In the genomic region with DNA sequence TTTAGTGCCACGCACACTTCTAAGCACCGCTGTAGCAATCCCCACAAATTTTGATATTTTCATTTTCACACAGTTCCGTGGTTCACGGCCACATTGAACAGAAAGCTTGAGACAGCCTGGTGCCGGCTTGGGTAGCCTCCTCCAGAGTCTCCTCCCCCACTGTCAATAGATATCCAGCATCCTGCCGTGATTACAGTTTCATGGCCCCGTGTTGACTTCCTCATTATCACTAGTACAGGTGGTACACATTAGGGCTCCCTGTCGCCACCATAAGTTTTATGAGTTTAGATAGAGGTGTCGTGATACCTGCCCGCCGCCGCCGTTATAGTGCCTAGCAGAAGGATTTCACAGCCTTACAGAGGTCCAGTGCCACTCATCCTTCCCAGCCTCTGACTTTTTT, we compare ENCODE assay signal across 22 mouse cellular contexts. TPM values are rescaled to one million over a fixed set of nuclear protein-coding genes. Genes with fewer than 3 reads are reported as not detected.
DNase-seq lines count a peak whose midpoint lies in the region; ATAC-seq lines count a peak whose summit lies in the region.
"Had no signal": no experiment of that assay in that cellular context is flagged by ENCODE, and none has a peak within 500 bp of the region (broad histone marks: within the 10 kb centered on the region; RNA-seq: fewer than 3 reads in every experiment).

No protein-coding gene starts in this region.

- WGBS in kidney, embryonic 16.5 days = 50% methylated on average over 13 of the region's 13 CpGs
- 60% methylated on average over 13 of the region's 13 CpGs for WGBS in intestine, embryonic 15.5 days
- WGBS in intestine, embryonic 16.5 days = 68% methylated on average over 13 of the region's 13 CpGs
- WGBS in hindbrain, embryonic 16.5 days = 89% methylated on average over 13 of the region's 13 CpGs

- peak overlapping the region; percentile 67 for H3K27ac ChIP-seq in kidney, embryonic 16.5 days (ENCODE audit: low read length)
- no peak overlapping the region for H3K27ac ChIP-seq in intestine, embryonic 15.5 days
- no peak overlapping the region for H3K27ac ChIP-seq in intestine, embryonic 16.5 days (ENCODE audit: low read length)
- no peak overlapping the region for H3K27ac ChIP-seq in hindbrain, embryonic 16.5 days (ENCODE audit: low read depth, low read length)
- H3K27ac ChIP-seq: embryonic facial prominence, embryonic 13.5 days; embryonic facial prominence, embryonic 15.5 days; forebrain, embryonic 10.5 days; forebrain, embryonic 12.5 days had no signal

- H3K4me2 ChIP-seq in kidney, embryonic 16.5 days (replicated peaks; ENCODE audit: low read depth, low read length) = no peak overlapping the region
- no peak overlapping the region for H3K4me2 ChIP-seq in intestine, embryonic 15.5 days (replicated peaks)
- no peak overlapping the region for H3K4me2 ChIP-seq in intestine, embryonic 16.5 days (ENCODE audit: low read depth, low read length)
- H3K4me2 ChIP-seq in hindbrain, embryonic 16.5 days (ENCODE audit: low read length) = no peak overlapping the region
- H3K4me2 ChIP-seq: embryonic facial prominence, embryonic 13.5 days; embryonic facial prominence, embryonic 15.5 days; forebrain, embryonic 12.5 days had no signal

- no peak overlapping the region for H3K4me3 ChIP-seq in kidney, embryonic 16.5 days (ENCODE audit: low read length)
- H3K4me3 ChIP-seq in intestine, embryonic 15.5 days (replicated peaks) = no peak overlapping the region
- no peak overlapping the region for H3K4me3 ChIP-seq in intestine, embryonic 16.5 days (ENCODE audit: low read length)
- no peak overlapping the region for H3K4me3 ChIP-seq in hindbrain, embryonic 16.5 days (ENCODE audit: low read length)
- H3K4me3 ChIP-seq: embryonic facial prominence, embryonic 13.5 days; embryonic facial prominence, embryonic 15.5 days; erythroblast, embryonic 14.5 days; forebrain, embryonic 10.5 days; forebrain, embryonic 12.5 days had no signal

- H3K27me3 ChIP-seq in kidney, embryonic 16.5 days (ENCODE audit: insufficient read depth, low read length) = no peaks in the 10 kb centered on the region
- no peaks in the 10 kb centered on the region for H3K27me3 ChIP-seq in intestine, embryonic 15.5 days (replicated peaks)
- H3K27me3 ChIP-seq in intestine, embryonic 16.5 days (replicated peaks; ENCODE audit: control insufficient read depth, insufficient read depth, low read length) = no peaks in the 10 kb centered on the region
- no peaks in the 10 kb centered on the region for H3K27me3 ChIP-seq in hindbrain, embryonic 16.5 days (replicated peaks; ENCODE audit: control insufficient read depth, insufficient read depth, low read length)
- H3K27me3 ChIP-seq: embryonic facial prominence, embryonic 13.5 days; embryonic facial prominence, embryonic 15.5 days; forebrain, embryonic 12.5 days had no signal

- DNase-seq in kidney, postnatal 4 days = no peak
- no peak for DNase-seq in right cerebral cortex, postnatal 14 days
- DNase-seq: adrenal gland, adult 2 months; adrenal gland, postnatal 10 days; adrenal gland, postnatal 25 days; cerebellum, adult 11 months; cerebellum, adult 18-20 months; cerebellum, adult 8-10 months; cerebellum, adult 9-11 months; cerebellum, postnatal 14 days; cerebellum, postnatal 36 days; embryo, embryonic 11 days had no signal

- H3K4me1 ChIP-seq in kidney, embryonic 16.5 days (ENCODE audit: insufficient read depth, low read length) = peaks cover 60% of the 10 kb centered on the region
- H3K4me1 ChIP-seq in intestine, embryonic 15.5 days (replicated peaks) = peaks cover 32% of the 10 kb centered on the region
- peaks cover 35% of the 10 kb centered on the region for H3K4me1 ChIP-seq in intestine, embryonic 16.5 days (ENCODE audit: control insufficient read depth, insufficient read depth, low read length)
- peaks cover 6% of the 10 kb centered on the region; the same call in 1 of the 2 replicates for H3K4me1 ChIP-seq in hindbrain, embryonic 16.5 days (ENCODE audit: control insufficient read depth, insufficient read depth, low read depth, low read length)

- no peaks in the 10 kb centered on the region for H3K36me3 ChIP-seq in kidney, embryonic 16.5 days (ENCODE audit: insufficient read depth, low read length)
- H3K36me3 ChIP-seq in intestine, embryonic 15.5 days = 0 out of 2 replicates have a peak, but pooled peaks cover 3% of the 10 kb centered on the region
- no peaks in the 10 kb centered on the region for H3K36me3 ChIP-seq in intestine, embryonic 16.5 days (ENCODE audit: control insufficient read depth, insufficient read depth, low read length)
- H3K36me3 ChIP-seq in hindbrain, embryonic 16.5 days (ENCODE audit: control insufficient read depth, insufficient read depth, low read length) = no peaks in the 10 kb centered on the region
- H3K36me3 ChIP-seq: embryonic facial prominence, embryonic 15.5 days; forebrain, embryonic 10.5 days; forebrain, embryonic 12.5 days had no signal

- no peak for ATAC-seq in kidney, embryonic 16.5 days (ENCODE audit: low FRiP score, low TSS enrichment)
- ATAC-seq in intestine, embryonic 15.5 days = peak; percentile 48
- ATAC-seq in intestine, embryonic 16.5 days = peak; percentile 64
- ATAC-seq in hindbrain, embryonic 16.5 days = no peak
- ATAC-seq: forebrain, embryonic 14.5 days had no signal

- H3K9me3 ChIP-seq in kidney, embryonic 16.5 days (ENCODE audit: low read length) = no peaks in the 10 kb centered on the region
- H3K9me3 ChIP-seq in intestine, embryonic 15.5 days = no peaks in the 10 kb centered on the region
- H3K9me3 ChIP-seq in intestine, embryonic 16.5 days (ENCODE audit: control insufficient read depth, low read length) = no peaks in the 10 kb centered on the region
- H3K9me3 ChIP-seq in hindbrain, embryonic 16.5 days (ENCODE audit: control insufficient read depth, low read length) = no peaks in the 10 kb centered on the region
- H3K9me3 ChIP-seq: embryonic facial prominence, embryonic 13.5 days; embryonic facial prominence, embryonic 15.5 days; forebrain, embryonic 10.5 days; forebrain, embryonic 12.5 days had no signal

- no peak overlapping the region for H3K9ac ChIP-seq in kidney, embryonic 16.5 days (replicated peaks; ENCODE audit: low read length)
- H3K9ac ChIP-seq in intestine, embryonic 15.5 days = no peak overlapping the region
- no peak overlapping the region for H3K9ac ChIP-seq in intestine, embryonic 16.5 days (ENCODE audit: low read depth, low read length)
- H3K9ac ChIP-seq in hindbrain, embryonic 16.5 days (ENCODE audit: low read depth, low read length) = no peak overlapping the region
- H3K9ac ChIP-seq: embryonic facial prominence, embryonic 13.5 days; embryonic facial prominence, embryonic 15.5 days; forebrain, embryonic 12.5 days had no signal

RNA-seq across cellular contexts. Expression of a gene that starts 8.8 kb away (rescaled TPM):
- polyA plus RNA-seq in kidney, embryonic 16.5 days (2015; fragmentation: Nextera tagmentation; extraction: Ambion mirVana) = 27.5 and 30.7 TPM in 2 replicates
- polyA plus RNA-seq in intestine, embryonic 15.5 days (2015; fragmentation: Nextera tagmentation; extraction: Ambion mirVana) = 16.9 and 18.4 TPM in 2 replicates
- polyA plus RNA-seq in intestine, embryonic 16.5 days (2015; fragmentation: Nextera tagmentation; extraction: Ambion mirVana) = 17.6 and 18.8 TPM in 2 replicates
- 8.1 and 9.2 TPM in 2 replicates for polyA plus RNA-seq in hindbrain, embryonic 16.5 days (2015; fragmentation: Nextera tagmentation; extraction: Ambion mirVana)

Comparison
In these comparisons a context has a peak if more than half of its experiments do, and no peak if none do; other contexts are left out.
1. ATAC-seq: peak in intestine, embryonic 15.5 days (single experiment) and intestine, embryonic 16.5 days (single experiment); none in kidney, embryonic 16.5 days (single experiment) and hindbrain, embryonic 16.5 days (single experiment).